Mouse (Mus musculus): ENCODE measurements around the gene Fam163b.

Fam163b gene

GRCm38 (mm10) chr2:27141950-27142693, at the start of gene Fam163b:
TSS of gene Fam163b (minus strand) at chr2:27142491.
- no peak for DNase-seq (ENCODE audit: low spot score in 2 of 2)

- DNase-seq (ENCODE audit: low spot score in 2 of 2): no peak
Measured at GRCm38 (mm10) chr2:27189994-27190393, 47.7 kb upstream of the Fam163b start.

- peak; percentile 75 to 83 for DNase-seq (ENCODE audit: low spot score in 2 of 2)
Measured at GRCm38 (mm10) chr2:27187531-27187930, 45.2 kb upstream of the Fam163b start.

- no peak for DNase-seq (ENCODE audit: low spot score in 2 of 2)
Measured at GRCm38 (mm10) chr2:27183734-27184133, 41.4 kb upstream of the Fam163b start.

- DNase-seq (ENCODE audit: low spot score in 2 of 2): no peak
Measured at GRCm38 (mm10) chr2:27181907-27182306, 39.6 kb upstream of the Fam163b start.

- no peak for DNase-seq (ENCODE audit: low spot score in 2 of 2)
Measured at GRCm38 (mm10) chr2:27179101-27179500, 36.8 kb upstream of the Fam163b start.

GRCm38 (mm10) chr2:27175696-27176267, 33.5 kb upstream of the Fam163b start:
- no peak for DNase-seq (ENCODE audit: low spot score in 2 of 2)

GRCm38 (mm10) chr2:27174242-27174641, 32.0 kb upstream of the Fam163b start:
- DNase-seq (ENCODE audit: low spot score in 2 of 2): no peak

- DNase-seq (ENCODE audit: low spot score in 2 of 2): no peak
Measured at GRCm38 (mm10) chr2:27166999-27167398, 24.7 kb upstream of the Fam163b start.

- no peak for DNase-seq (ENCODE audit: low spot score in 2 of 2)
Measured at GRCm38 (mm10) chr2:27166074-27166473, 23.8 kb upstream of the Fam163b start.

GRCm38 (mm10) chr2:27164796-27165590, 22.7 kb upstream of the Fam163b start, which contains the start of gene Dbh:
TSS of gene Dbh (plus strand) at chr2:27165233.
- no peak for DNase-seq (ENCODE audit: low spot score in 2 of 2)

GRCm38 (mm10) chr2:27163851-27164250, 21.6 kb upstream of the Fam163b start:
- DNase-seq (ENCODE audit: low spot score in 2 of 2): no peak

- no peak for DNase-seq (ENCODE audit: low spot score in 2 of 2)
Measured at GRCm38 (mm10) chr2:27162656-27163055, 20.4 kb upstream of the Fam163b start.

GRCm38 (mm10) chr2:27161526-27161925, 19.2 kb upstream of the Fam163b start:
- no peak for DNase-seq (ENCODE audit: low spot score in 2 of 2)

- no peak for DNase-seq (ENCODE audit: low spot score in 2 of 2)
Measured at GRCm38 (mm10) chr2:27156596-27156995, 14.3 kb upstream of the Fam163b start.

- no peak for DNase-seq (ENCODE audit: low spot score in 2 of 2)
Measured at GRCm38 (mm10) chr2:27154466-27155185, 12.3 kb upstream of the Fam163b start.

- DNase-seq (ENCODE audit: low spot score in 2 of 2): no peak
Measured at GRCm38 (mm10) chr2:27149457-27149856, 7.2 kb upstream of the Fam163b start.

GRCm38 (mm10) chr2:27146840-27147239, 4.5 kb upstream of the Fam163b start:
- DNase-seq (ENCODE audit: low spot score in 2 of 2): no peak

- DNase-seq (ENCODE audit: low spot score in 2 of 2): no peak
Measured at GRCm38 (mm10) chr2:27144957-27145356, 2.7 kb upstream of the Fam163b start.

GRCm38 (mm10) chr2:27138356-27138755, 3.9 kb downstream of the Fam163b start:
- no peak for DNase-seq (ENCODE audit: low spot score in 2 of 2)

- DNase-seq (ENCODE audit: low spot score in 2 of 2): no peak
Measured at GRCm38 (mm10) chr2:27136789-27137188, 5.5 kb downstream of the Fam163b start.

GRCm38 (mm10) chr2:27136336-27136735, 6.0 kb downstream of the Fam163b start:
- DNase-seq (ENCODE audit: low spot score in 2 of 2): no peak
